Mouse (Mus musculus) right cerebral cortex, adult 18-20 months (tissue): ENCODE measurements around the gene Rsbn1l.
"Not testable (repeated sequence)": the region's sequence is repeated elsewhere in the genome, so short reads cannot be mapped to it uniquely, and the experiment has no call there.

Experiments
- DNase-seq: peaks from one replicate; pipeline ENCODE4 v3.0.0; 2022; ENCODE audit warnings: mixed read lengths

Gene Rsbn1l

GRCm38 (mm10) chr5:20946906-20947305 lies 9.3 kb downstream of the Rsbn1l start:
- DNase-seq, result no peak

DNA sequence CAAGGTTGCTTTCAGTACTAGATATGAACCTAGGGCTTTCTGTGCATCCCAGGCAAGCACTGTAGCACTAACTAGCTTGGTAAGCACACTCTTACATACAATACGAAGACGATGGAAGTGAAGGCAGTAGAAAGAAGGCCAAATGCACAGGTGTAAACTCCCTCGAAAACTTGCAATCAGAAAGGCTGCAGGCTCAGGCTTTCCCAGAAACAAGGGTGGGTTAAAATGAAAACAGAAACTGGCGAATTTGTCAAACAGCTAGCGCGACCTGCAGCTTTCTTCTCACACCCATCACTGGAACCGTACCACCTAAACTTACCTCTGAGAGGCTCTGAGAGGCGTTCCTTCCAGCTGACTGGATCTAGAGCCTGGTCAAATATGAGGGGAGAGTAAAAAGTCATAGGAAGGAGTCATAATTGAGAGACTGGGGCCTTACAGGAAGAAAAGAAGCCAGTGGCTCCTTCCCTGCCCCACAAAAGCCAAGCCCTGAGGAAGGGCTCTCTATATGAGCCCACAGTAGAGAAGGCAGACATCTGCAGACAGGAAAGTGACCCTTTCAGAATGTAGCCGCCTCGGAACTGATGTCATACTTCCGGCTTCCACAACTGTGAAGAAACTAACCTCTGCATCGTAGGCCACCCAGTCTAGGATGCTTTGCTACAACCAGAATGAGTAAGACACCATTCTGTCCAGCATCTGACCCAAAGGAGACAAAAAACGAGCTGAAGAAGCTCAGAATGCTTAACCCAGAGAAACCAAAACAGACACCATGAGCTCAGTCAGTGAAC lies 11.0 kb downstream of the Rsbn1l start:
- no peak for DNase-seq

DNA sequence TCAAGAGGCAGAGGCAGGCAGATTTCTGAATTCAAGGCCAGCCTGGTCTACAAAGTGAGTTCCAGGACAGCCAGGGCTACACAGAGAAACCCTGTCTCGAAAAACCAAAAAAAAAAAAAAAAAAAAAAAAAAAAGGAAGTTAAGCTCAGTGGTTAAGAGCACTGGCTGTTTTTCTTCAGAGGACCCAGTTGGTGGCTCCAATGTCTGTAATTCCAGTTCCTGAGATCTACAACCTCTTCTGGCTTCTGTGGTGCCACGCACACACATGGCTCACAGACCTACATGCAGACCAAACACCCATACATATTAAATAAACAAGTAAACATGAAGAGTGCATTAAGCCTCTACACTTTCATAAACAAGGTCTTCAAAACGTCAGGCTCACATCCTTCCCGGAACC lies 12.4 kb downstream of the Rsbn1l start:
- DNase-seq, result not testable (repeated sequence)

DNA sequence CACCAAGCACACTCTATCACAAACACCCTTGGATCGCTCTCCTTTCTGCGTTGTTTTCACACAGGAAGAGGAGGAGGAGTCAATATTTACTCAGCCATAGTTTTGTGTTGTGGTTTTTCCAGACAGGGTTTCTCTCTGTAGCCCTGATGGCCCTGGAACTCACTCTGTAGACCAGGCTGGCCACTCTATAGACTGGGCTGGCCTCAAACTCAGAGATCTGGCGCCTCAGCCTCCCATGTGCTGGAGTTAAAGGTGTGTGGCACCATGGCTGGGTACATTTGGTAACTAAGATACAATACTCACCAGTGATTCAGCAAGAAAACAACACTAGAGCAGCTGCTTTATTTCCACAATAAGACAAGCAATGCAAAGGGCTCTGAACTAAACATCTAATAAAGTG lies 13.7 kb downstream of the Rsbn1l start:
- DNase-seq, result no peak

DNA sequence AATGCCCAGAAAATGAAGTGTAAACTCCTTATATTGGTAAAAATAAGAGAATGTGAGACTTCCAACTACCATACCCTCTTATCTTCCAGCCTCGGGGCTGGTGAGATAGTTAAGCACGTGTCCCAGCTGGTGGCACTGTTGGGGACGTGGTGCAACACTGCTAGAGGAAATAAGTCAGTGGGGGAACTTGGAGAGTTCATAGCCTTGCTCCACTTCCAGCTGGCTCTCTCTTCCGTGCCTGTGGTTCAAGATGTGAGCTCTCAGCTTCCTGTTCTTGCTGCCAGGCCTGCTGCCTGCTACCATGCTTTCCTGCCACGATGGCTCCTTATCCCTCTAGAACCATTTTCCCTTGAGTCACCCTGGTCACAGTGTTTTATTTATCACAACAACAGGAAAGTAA lies 15.0 kb downstream of the Rsbn1l start:
- no peak for DNase-seq

DNA sequence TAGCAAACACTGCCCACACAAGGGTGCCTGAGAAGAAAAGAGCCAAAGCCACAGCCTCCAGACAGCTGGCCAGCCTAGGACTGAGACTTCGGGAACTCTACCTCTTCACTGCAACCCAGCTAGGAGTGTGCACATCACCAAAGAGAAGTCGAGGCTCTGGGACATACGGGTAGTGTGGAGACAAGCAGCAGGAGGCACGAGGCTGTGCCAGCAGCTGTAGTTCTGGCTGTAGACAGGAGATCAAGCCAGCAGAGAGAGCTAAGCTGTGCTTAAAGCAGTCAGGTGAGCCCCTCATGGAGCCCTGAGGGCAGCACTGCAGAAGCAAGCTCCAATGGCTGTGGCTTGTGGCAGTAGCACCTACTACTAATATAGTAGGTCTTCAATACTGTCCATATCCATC lies 15.5 kb downstream of the Rsbn1l start:
- DNase-seq, result no peak

- DNase-seq, result no peak
These were observed 16.1 kb downstream of the Rsbn1l start for GRCm38 (mm10) chr5:20940040-20940571.

GRCm38 (mm10) chr5:20938523-20938922 lies 17.7 kb downstream of the Rsbn1l start:
- DNase-seq, result no peak

GRCm38 (mm10) chr5:20935934-20936333 lies 20.3 kb downstream of the Rsbn1l start:
- DNase-seq, result no peak

DNA sequence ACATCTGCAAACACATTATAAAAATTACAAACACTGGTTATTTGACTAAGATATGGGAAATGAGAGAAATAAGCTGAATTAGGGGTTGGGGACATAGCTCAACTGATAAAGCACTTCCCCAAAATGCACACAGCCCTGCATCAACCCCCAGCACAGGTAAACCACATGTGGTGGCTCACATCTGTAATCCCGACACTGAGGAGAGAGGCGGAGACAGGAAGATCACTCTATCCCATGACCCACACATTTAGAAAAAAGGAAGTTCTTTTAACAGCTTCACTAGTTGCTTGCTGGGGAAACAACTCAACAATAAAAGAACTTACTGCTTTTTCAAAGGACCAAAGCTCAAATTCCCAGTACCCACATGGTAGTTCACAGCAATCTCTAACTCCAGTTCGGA lies 23.6 kb downstream of the Rsbn1l start:
- no peak for DNase-seq

- no peak for DNase-seq
These were observed 24.9 kb downstream of the Rsbn1l start for GRCm38 (mm10) chr5:20931300-20931699.

DNA sequence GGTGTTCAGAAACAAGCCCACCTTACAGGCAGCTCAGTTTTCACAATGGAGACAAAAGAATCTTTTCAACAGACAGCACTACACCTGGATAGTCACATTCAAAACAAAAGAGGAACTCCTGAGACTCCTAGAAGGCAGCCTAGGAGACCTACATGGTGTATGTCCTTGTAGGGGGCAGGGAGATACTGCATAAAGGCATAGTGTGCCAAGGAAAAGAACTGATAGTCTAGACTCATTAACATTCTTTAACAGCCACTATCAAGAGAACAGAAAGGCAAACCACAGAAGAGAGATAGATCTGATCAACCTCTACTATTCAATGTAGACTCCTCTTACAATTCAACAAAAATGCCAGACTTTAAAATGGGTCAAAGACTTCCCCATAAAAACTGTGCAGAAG lies 25.8 kb downstream of the Rsbn1l start:
- DNase-seq, result no peak

GRCm38 (mm10) chr5:20929669-20930151 lies 26.5 kb downstream of the Rsbn1l start:
- DNase-seq, result no peak

- DNase-seq, result no peak
These were observed 30.7 kb downstream of the Rsbn1l start for GRCm38 (mm10) chr5:20925451-20925850.

- DNase-seq, result no peak
These were observed 31.6 kb downstream of the Rsbn1l start for GRCm38 (mm10) chr5:20924608-20925007.

GRCm38 (mm10) chr5:20919566-20919965 lies 36.6 kb downstream of the Rsbn1l start:
- DNase-seq, result no peak

- no peak for DNase-seq
These were observed 37.2 kb downstream of the Rsbn1l start for GRCm38 (mm10) chr5:20918967-20919366.

GRCm38 (mm10) chr5:20913372-20914275 lies 42.6 kb downstream of the Rsbn1l start:
- DNase-seq, result peak; percentile 75

DNA sequence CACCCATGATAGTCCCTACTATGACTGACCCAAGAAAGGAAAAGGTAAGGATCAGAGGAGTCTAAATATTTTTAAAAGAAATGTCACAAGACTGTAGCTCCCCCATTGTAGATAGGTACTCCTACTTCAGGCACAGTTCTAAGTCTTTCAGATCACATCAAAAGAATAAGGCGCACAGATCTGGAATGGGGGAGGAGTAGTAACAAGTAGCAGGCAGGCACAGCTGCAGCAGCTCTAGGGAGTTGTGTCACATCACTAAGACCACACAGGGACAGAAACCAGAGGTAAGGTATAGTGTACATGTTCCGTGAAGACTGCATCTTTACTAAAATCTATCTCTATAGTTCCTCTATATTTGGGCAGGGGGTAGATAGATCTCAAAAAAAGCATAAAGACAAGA lies 44.5 kb downstream of the Rsbn1l start:
- no peak for DNase-seq

- DNase-seq, result no peak
These were observed 50.0 kb downstream of the Rsbn1l start for GRCm38 (mm10) chr5:20906191-20906590.

GRCm38 (mm10) chr5:20905437-20905836 lies 50.8 kb downstream of the Rsbn1l start:
- DNase-seq, result no peak

- DNase-seq, result no peak
These were observed 51.6 kb downstream of the Rsbn1l start for GRCm38 (mm10) chr5:20904647-20905046.

DNA sequence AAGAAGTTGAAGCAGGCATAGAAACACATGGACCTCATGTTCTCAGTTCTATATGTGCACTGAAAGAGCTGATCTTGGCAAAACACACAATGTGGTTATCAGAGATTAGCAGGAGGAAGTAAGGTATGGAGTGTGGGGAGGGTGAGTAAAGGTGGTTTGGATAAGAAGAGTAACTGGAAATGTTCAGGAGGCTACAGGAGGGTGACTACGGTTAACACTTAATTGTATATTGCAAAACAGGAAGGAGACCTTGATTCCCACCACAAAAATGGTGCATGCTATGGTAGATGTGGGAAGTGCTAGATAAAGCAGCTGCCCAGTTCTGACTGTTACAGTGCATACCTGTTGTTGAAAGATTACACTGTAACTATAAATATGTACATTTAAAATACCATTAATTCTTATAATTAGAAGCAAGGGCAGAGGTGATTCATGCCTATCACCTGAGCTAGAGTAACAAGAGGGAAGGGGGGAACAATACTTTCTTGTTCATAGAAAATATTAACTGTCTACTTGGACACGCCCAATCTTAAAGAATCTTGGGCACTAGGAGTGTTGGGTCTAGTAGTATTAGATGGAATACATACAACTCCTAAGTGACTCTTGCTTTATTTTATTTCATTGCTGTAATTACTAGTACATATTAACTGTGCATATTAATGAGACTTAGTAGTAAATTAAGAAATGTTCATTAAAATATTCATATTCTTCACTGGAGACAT lies 58.6 kb downstream of the Rsbn1l start:
- DNase-seq, result no peak
